Mouse (Mus musculus): Measurements from ENCODE around the gene F7. TPM values are rescaled to one million over a fixed set of nuclear protein-coding genes. Genes with fewer than 3 reads are reported as not detected.

F7 gene
- polyA plus RNA-seq, 1 experiment from 2014 or later = 11.0 TPM

DNA sequence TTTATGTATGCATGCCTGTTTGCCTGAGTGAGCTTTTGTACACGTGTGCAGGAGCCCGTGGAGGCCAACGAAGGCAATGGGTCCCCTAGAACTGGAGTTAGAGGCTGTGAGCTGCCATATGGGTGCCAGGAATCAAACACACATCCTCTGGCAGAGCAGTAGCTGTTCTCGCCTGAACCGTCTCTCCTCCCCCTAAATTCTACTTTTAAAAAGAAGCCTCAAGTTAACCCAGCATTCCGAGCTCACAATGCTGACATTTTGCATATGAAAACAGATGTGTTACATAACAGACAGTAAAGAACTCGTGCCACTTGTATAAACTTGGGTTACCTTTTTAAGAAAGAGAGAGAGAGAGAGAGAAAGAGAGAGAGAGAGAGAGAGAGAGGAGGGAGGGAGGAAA lies 51.7 kb downstream of the F7 start:
- no peak for ATAC-seq (ENCODE audit: low read depth)
- H3K4me1 ChIP-seq (ENCODE audit: control insufficient read depth, low read depth, low read length) = no peaks in the 10 kb centered on the region; the same call in none of the 2 replicates
- H3K9me3 ChIP-seq (replicated peaks; ENCODE audit: control insufficient read depth, low read length) = no peaks in the 10 kb centered on the region
- no peak overlapping the region for H3K4me3 ChIP-seq (ENCODE audit: low read depth, low read length)
- no peak overlapping the region for H3K9ac ChIP-seq (ENCODE audit: low read depth, low read length)
- no peak overlapping the region for H3K27ac ChIP-seq (ENCODE audit: low read length)
- H3K36me3 ChIP-seq (ENCODE audit: control insufficient read depth, insufficient read depth) = peaks cover 33% of the 10 kb centered on the region
- no peaks in the 10 kb centered on the region for H3K27me3 ChIP-seq (ENCODE audit: control insufficient read depth, insufficient read depth, low read depth, low read length)
- no peak overlapping the region for H3K4me2 ChIP-seq (ENCODE audit: low read depth, low read length)
- 75% methylated on average over 7 of the region's 7 CpGs for WGBS (ENCODE audit: insufficient replicate concordance)

Other genes starting within 250 kb of the F7 start
- 0.74 and 1.3 TPM in 2 replicates for gene Mcf2l, start 152.2 kb upstream of the F7 start, polyA plus RNA-seq (2015; fragmentation: Nextera tagmentation; extraction: Ambion mirVana)
- gene F10, start 11.3 kb downstream of the F7 start, polyA plus RNA-seq (2015; fragmentation: Nextera tagmentation; extraction: Ambion mirVana) = 179 and 195 TPM in 2 replicates
- gene Proz, start 34.9 kb downstream of the F7 start, polyA plus RNA-seq (2015; fragmentation: Nextera tagmentation; extraction: Ambion mirVana) = 46.0 and 53.4 TPM in 2 replicates
- gene Pcid2, start 79.4 kb downstream of the F7 start, polyA plus RNA-seq (2015; fragmentation: Nextera tagmentation; extraction: Ambion mirVana) = 13.1 and 14.3 TPM in 2 replicates
- 72.1 and 76.1 TPM in 2 replicates for gene Cul4a, start 79.6 kb downstream of the F7 start, polyA plus RNA-seq (2015; fragmentation: Nextera tagmentation; extraction: Ambion mirVana)
- gene Lamp1, start 133.1 kb downstream of the F7 start, polyA plus RNA-seq (2015; fragmentation: Nextera tagmentation; extraction: Ambion mirVana) = 181 and 197 TPM in 2 replicates
- gene Grtp1, start 174.6 kb downstream of the F7 start, polyA plus RNA-seq (2015; fragmentation: Nextera tagmentation; extraction: Ambion mirVana) = 6.8 and 8.8 TPM in 2 replicates
- gene Adprhl1, start 228.1 kb downstream of the F7 start, polyA plus RNA-seq (2015; fragmentation: Nextera tagmentation; extraction: Ambion mirVana) = 0.34 and 0.77 TPM in 2 replicates